Mouse (Mus musculus) ovary, adult 18-20 months (tissue): ENCODE measurements at regions not wholly inside any gene's neighbourhood (a gene's known extent, or its start where the extent isn't known, plus 50 kb on each side); places are given as distances from the start of the nearest gene placed in this dataset.
A peak's percentile ranks its signal among the peaks of the same experiment; 100 is the strongest.

Experiments
- DNase-seq: peaks from one replicate; pipeline ENCODE4 v3.0.0; 2022; ENCODE audit warnings: low spot score, mixed read lengths

- DNase-seq = peak; percentile 57
Measured at GRCm38 (mm10) chr1:143946933-143947332, 57.0 kb downstream of the Rgs2 start.

DNA sequence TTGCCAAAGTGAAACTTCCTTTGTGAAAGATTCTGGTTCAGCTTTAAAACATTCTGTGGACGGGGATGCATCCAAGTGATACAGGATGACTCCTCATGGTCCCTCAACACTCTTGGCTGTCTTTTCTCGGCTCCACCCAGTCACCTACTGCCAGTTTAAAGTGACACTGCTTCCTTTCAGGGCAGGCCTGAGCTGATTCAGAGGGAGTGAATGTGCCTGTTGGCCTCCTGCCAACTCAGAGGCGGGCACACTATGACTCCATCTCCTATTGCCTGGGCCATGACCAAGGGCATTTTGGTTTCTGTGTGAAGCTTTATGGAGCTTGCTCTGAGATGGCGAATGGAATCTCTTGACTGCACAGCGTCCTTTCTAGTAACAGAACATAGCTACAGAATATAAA lies 62.5 kb downstream of the Rgs2 start:
- peak; percentile 72 for DNase-seq

DNA sequence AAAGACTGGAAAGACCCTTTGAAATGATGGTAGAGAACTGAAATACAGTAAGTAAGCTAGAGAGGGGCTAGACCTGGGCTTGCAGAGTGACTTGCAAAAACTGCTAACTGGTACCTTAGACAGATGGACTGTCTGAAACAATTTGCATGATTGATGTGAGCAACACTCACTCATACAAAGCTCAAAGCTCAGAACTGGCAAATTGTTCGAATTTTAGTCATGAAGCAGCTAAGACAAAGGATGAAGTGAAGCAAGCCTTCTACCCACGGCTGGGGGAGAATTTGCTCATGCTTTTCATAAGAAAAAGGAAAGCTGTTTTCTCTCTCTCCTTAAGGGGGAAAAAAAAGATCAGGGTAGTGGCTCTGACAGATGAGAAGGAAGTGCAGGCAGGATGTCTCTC lies 64.5 kb downstream of the Rgs2 start:
- DNase-seq = no peak

DNA sequence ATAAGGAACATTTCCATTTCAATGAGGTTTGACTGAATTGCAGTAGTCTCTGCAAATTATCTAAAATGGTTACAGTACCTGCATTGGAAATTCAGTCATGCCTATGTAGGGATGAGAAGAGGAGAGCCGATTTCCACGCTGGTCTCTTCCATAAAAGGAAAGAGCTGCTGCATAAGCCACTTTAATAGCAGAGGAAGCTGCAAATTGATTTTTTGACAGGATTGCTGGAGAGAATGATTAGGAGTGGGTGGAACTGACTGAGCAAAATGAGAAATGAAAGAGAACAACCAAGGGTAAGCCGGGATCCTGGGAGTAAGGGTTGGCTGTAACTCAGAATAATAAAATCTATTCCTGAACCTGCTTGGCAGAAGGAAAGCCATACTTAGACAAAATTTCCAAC lies 65.4 kb downstream of the Rgs2 start:
- DNase-seq = no peak

GRCm38 (mm10) chr1:143930798-143931197 lies 73.2 kb downstream of the Rgs2 start:
- DNase-seq = no peak

DNA sequence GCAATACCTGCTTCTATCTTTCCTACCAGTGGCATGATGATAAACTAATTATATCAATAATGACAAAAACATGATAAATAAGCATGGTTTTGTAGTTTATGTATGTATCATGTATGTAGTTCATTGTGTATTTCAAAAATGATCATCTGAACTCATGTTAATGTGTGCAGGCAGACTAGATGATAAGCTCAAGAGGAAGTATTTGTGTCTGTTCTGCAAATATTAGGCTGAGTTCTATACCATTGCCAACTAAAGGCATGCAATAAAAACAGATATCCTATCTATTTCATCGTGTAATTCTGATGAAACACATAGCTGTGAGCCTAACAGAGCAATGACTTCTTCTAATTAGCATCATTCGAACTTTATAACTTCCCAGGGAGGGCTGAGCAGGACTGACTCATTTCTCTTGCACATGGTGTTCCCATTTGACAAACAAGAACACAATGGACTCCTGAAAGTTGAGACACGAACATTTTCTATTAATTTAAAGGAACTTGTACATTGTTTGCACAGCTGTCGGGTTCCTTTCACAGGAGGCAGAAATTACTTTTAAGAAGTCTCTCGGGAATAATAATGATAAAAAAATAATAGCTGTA lies 74.3 kb downstream of the Rgs2 start:
- no peak for DNase-seq

GRCm38 (mm10) chr1:143922499-143922898 lies 81.5 kb downstream of the Rgs2 start:
- no peak for DNase-seq

GRCm38 (mm10) chr1:143920256-143920655 lies 83.7 kb downstream of the Rgs2 start:
- no peak for DNase-seq

- no peak for DNase-seq
Measured at GRCm38 (mm10) chr1:143918949-143919348, 85.0 kb downstream of the Rgs2 start.

DNA sequence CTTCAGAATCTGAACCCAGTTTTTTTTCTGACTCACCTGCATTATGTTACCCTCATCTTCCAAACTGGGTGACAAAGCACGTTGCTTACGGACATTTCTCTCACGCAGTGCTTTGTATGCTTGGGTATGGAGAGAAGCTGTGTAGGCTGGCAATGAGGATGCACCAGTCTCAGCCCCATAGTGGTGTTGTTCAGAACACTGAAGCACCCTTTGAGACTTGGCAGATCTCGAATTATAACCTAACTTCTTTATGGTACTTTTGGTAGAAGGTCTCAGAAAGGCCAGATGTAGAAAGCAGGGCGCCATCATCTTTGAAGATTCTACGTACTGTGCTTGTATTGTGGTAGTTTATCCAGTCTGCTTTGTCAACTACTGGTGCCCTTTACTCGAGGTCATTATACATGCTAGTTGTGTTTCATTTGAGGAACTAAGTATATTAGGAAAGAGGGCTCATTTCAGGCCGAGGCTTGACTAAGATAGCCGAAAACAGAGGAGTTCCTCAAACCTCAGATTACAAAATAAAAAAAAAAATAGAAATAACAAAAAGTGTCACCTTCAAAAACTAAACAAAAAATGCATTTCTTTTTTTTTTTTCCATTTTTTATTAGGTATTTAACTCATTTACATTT lies 85.7 kb downstream of the Rgs2 start:
- no peak for DNase-seq

- peak; percentile 19 for DNase-seq
Measured at GRCm38 (mm10) chr1:143917623-143918022, 86.3 kb downstream of the Rgs2 start.

- DNase-seq = no peak
Measured at GRCm38 (mm10) chr1:143916587-143916986, 87.4 kb downstream of the Rgs2 start.

GRCm38 (mm10) chr1:143912586-143912985 lies 91.4 kb downstream of the Rgs2 start:
- DNase-seq = no peak

DNA sequence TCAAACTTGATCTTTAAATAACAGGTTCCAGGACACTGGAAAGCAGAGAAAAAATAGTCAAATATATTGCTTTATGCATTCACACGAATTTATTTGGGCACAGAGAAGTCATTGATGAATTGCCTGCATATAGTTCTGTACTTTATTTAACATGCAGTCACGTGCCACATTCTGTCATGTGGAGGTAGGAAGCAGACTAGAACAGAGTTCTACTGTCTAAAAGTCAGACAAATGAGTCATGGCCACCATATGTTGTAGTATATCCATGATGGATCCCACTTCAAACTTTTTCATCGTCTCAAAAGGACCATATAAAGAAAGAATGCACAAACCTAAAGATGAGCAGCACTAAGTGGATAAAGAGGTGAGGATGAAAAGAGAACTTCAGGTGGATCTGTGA lies 92.7 kb downstream of the Rgs2 start:
- DNase-seq = no peak

DNA sequence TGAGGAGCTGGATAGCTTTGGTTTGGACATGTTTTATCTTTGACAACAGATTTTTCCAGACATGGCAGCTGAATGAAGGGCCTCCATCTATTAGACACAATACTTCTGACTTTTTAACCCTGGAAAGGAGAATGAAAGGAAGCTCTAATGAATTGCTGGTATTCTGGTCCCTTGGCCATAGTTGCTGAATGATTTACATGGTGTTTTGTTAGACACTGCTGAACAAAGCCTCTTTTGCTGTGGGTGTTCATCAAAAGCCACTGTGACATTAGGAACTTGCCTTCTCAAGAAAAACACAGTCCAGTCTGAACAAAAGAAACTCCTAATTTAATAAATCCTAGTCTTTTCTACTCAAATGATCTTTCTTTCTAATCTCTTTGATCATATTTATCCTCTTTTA lies 93.4 kb downstream of the Rgs2 start:
- no peak for DNase-seq

GRCm38 (mm10) chr1:143907312-143907711 lies 96.6 kb downstream of the Rgs2 start:
- no peak for DNase-seq

GRCm38 (mm10) chr1:143906881-143907280 lies 97.1 kb downstream of the Rgs2 start:
- DNase-seq = no peak

DNA sequence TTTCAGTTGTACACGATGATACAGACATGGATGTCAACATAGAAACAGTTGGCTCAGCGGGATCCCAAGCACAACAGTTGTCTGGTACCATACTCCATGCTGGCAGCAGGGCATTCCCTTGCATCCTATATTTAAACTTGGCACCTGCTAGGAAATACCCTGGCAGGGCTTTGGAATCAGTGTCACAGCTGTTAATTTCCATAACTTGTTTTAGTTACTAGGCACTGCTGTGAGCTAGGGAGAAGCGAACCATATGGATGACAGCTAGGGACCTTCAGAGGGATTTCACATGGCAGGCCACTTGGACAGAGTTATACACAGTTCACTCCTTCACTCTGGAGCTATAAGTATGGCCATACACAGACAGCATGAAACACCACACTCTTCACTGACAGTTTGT lies 100.0 kb downstream of the Rgs2 start:
- no peak for DNase-seq

DNA sequence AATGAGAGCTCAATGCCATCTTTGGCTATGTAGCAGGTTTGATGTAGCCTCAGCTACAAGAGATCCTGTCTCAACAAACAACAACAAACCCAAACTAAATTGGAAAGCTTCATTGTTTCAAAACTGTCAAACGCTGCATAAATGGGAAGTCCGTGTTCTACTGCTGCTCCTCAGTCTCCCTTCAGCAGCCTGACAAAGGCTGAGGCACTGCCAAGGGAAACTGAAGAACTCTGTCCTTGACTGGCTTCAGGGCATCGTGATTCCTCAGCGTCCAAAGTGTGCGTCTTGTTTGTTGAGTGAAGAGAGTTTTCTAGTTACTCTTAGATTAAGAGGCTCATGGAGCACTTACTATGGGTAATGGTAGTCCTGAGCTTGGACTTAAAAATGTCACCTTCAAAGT lies 100.7 kb downstream of the Rgs2 start:
- peak; percentile 59 for DNase-seq

GRCm38 (mm10) chr1:143901127-143901920 lies 102.6 kb downstream of the Rgs2 start:
- no peak for DNase-seq

GRCm38 (mm10) chr1:143888510-143888909 lies 111.4 kb downstream of the Uchl5 start:
- DNase-seq = no peak

DNA sequence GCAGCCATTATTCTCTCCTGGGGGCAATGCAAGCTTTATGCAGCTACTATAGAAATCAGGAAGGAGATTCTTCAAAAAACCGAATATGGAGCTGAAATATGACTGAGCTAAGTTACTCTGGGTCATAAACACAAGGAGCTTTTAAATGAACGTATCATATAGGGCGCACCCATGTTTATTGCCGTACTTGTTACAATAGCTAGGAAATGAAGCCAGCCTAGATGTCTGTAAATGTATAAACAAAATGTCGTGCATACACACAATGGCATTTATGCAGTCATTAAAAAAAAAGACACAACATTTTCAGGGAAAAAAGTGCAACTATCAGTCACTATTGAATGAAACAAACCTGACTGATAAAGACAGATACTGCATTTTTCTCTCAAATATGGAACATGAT lies 111.0 kb downstream of the Uchl5 start:
- no peak for DNase-seq

- DNase-seq = no peak
Measured at GRCm38 (mm10) chr1:143886014-143886413, 108.9 kb downstream of the Uchl5 start.
